Mouse (Mus musculus) lung, postnatal 4 days (tissue): ENCODE results near the gene Dennd1b.
A peak's percentile ranks its signal among the peaks of the same experiment; 100 is the strongest.

ENCODE experiments used
- DNase-seq, 2 experiments: peaks; one replicate each; pipeline ENCODE4 v3.0.0; 2021

Gene Dennd1b

DNA sequence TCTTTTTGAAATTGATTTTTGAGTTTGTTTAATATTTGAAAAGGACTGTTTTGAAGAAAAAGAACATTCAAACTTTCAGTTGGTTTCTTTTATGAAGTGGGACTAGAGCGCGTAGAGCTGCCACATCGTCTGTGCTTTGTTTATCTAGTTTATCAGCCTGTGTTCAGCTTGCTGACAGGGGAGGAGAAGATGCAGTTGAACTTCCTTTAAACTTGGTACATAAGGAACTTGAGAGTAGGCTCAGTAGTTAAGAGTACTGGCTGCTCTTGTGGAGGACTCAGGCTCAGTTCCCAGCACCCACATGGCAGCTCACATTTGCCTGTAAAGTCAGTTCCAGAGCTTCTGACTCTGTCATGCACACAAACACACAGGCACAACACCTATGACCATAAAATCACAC is 124.3 kb downstream of the Dennd1b start:
- no peak for DNase-seq

GRCm38 (mm10) chr1:139090744-139091143 is 127.5 kb downstream of the Dennd1b start:
- DNase-seq, result no peak

- no peak for DNase-seq
Measured at GRCm38 (mm10) chr1:139091701-139092100, 128.5 kb downstream of the Dennd1b start.

- DNase-seq, result no peak
Measured at GRCm38 (mm10) chr1:139092144-139092543, 128.9 kb downstream of the Dennd1b start.

GRCm38 (mm10) chr1:139092722-139093121 is 129.5 kb downstream of the Dennd1b start:
- no peak for DNase-seq

- DNase-seq, result no peak
Measured at GRCm38 (mm10) chr1:139096369-139096768, 133.1 kb downstream of the Dennd1b start.

GRCm38 (mm10) chr1:139098088-139098487 is 134.9 kb downstream of the Dennd1b start:
- DNase-seq, result no peak

GRCm38 (mm10) chr1:139101725-139102124 is 138.5 kb downstream of the Dennd1b start:
- DNase-seq, result no peak

DNA sequence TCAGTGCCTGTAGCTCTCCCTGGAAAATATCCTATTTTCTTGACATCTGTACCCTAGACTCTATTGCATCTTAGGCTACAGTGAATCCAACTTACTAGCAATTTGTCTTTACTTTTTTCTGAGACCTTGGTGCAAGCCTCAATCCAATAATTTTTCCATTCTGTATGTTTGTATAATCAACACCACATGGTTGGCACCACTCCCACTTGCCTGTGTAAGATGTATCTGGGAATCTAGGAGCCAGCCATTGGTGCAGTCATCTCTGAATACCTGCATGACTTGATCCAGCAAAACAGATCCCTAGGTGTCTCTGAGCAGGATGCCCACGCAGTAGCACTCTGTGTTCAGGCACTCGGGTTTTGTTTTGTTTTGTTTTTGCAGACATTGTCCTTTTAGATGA is 145.0 kb downstream of the Dennd1b start:
- DNase-seq, result no peak

DNA sequence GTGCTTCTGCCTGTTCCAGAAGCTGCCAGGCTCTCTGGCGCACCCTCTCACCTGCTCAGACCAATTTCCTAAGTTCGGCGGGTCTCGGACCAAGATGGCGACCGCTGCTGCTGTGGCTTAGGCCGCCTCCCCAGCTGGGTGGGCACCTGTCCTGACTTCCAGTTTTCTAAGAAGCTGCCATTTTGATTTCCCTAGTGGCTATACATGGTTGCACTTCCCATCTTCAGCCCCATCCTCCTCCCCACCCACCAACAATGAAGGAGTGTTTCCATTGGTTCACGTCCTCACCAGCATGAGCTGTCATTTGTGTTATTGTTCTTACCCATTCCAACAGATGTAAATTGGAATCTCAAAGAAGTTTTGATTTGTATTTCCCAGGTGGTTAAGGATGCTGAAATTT is 159.4 kb downstream of the Dennd1b start:
- DNase-seq, result no peak

DNA sequence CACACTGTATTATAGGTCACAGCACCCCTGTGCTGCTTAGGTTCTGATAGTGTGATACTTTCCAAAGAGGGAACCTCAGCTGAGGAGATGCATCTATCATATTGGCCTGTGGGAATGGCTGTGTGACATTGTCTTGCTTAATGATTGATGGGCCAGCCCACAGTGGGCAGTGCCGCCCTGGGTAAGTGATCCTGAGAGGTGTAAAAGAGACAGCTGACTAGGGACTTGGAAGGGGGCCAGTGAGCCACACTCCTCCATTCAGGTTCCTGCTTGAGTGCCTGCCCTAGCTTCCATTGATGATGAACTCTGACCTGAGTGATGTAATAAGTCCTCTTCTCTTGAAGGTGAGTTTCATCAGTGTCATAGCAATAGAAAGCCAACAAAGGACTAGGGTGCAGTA is 176.4 kb downstream of the Dennd1b start:
- no peak for DNase-seq

- no peak for DNase-seq
Measured at GRCm38 (mm10) chr1:139145516-139145915, 182.3 kb downstream of the Dennd1b start.

DNA sequence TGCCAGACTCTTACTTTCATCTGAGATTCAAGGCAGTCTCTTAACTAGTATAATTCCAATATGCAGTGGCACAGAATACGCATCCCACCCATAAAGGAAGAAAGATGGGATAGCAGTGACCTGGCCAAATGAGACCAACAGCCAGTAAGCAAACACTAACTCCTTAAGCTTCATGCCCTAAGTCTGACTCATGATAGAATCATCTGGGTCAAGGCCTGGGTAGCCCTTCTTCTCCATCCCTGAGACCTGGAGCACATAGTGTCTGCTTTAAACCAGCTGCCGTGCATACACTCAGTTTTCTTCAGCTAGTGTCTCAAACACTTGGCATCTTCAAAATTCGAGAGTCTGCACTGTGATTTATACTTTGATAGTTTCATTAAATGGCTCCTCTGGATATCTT is 183.1 kb downstream of the Dennd1b start:
- no peak for DNase-seq

DNA sequence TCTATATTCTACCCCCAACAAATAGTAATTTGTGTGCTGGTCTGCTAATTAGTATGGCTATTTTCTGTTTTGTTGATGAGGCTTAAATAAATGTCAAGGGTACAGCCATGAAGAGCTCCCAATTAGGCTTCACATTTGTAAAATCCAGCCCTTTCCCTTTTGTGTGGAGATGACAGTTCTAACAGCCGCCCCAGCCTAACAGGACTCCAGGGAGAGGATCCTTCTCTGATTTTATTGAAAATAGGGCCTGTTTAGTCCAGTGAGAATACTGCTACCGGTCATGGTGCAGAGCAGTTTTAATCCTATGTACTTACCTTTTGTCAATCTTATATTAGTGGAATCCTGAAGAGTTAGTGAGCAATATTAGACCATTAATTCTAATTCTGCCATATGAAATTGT is 189.8 kb downstream of the Dennd1b start:
- DNase-seq, result no peak

DNA sequence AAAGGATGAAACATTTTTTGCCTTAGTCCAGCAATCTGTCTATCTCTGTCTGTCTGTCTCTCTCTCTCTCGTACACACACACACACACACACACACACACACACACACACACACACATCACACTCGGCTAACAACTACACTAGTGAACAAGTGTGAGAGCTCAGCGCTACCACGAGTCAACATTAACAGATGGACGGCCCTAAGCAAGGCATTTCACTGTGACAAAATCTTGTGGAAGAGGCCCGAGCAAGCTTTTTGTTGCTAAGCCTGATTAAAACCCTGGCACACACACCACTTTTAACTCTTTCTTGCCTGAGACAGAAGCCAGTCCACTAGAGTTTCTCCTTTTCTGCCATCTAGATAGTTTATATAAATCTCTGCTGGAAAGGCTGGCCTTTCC is 190.3 kb downstream of the Dennd1b start:
- no peak for DNase-seq

DNA sequence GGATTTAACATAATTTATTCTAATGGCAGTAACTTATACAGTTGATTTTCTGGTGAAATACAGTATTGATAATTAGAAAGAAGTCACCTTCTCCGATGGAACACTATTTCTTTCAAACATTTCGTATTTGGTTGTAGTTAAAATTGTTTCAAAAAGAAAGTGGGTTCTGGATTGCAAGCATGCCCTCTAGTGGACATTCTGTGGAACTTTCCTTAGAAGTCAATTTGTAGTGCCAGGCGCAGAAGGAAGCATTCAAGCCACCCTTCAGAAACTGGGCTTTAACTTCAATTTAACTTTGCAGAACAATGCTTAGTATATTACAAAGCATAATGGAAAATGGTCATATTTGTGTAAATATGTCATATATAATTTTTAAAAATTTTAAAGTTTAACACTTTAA is 193.2 kb downstream of the Dennd1b start:
- no peak for DNase-seq

- no peak for DNase-seq
Measured at GRCm38 (mm10) chr1:139161619-139162018, 198.4 kb downstream of the Dennd1b start.

DNA sequence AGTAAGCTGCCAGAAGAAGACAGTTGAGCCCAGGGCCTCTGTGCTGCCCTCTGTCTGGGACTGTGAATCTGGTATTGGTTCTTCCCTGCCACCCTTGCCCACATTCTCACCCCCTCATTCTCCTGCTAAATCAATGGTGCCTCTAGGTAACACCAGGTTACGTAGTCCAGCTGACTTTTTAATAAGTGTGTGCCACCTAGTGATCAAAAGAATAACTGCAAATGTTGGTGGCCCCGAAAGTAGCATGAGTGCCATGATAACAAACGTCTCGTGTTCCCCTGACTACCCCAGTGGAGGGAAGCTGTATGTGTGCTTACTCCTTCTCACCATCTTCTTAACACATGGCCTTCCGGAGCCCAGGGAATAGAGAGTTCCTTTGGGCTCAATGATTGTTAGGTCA is 199.6 kb downstream of the Dennd1b start:
- peak in 1 of 2 experiments; percentile 28 for DNase-seq

DNA sequence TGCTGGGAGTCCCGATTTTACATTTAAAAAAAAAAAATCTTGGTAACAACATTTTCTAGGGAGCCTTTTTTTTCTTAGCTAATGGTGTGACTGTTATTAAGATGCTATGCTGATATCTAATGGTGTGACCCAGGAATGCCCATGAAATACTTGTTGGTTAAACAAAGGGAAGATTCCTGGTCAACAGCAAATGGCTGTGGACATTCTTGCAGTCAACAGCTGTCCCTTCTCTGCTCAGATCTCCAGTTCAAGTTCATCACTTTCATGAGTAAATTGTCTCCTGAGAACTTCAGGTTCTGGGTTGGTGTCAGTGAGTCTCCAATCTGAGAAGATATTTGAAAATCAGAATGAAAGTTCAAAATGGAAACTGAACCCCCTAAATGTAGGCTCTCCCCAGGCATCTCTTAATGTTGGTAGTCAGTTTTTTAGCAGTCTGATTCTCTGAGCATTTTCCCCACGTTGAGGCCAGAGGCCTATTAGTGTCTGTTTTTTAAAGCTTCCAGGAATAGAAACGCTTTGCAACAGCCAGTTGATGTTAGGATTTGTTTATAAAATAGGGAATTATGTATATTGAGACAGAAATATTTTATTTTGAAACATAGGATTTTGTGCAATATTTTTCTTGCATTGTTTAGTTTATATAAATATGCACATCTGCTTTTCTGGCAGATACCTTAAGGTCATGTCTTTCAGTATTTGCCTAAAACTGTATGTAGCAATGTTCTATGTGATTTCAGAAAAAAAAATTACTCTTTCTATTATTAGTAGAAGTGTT is 211.0 kb downstream of the Dennd1b start:
- DNase-seq, result no peak

DNA sequence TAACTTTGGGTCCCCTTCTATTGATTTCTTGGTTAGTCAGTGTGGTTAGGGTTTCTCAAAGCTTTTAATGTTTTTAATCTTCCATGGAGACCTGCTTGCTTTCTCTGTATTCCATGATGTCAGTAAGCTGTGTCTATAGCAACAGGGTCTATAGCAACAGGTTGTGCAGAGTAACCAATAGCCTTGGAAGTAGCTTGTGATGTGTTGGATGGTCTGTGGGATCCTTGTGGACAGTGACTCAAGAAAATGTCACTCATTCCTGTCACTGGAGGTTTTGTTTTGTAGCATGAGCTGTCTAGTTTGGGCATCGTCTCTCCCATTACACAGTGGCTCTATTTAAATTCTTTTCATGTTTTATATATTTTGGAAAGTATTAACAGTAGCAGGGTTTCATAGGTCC is 216.5 kb downstream of the Dennd1b start:
- DNase-seq, result no peak

DNA sequence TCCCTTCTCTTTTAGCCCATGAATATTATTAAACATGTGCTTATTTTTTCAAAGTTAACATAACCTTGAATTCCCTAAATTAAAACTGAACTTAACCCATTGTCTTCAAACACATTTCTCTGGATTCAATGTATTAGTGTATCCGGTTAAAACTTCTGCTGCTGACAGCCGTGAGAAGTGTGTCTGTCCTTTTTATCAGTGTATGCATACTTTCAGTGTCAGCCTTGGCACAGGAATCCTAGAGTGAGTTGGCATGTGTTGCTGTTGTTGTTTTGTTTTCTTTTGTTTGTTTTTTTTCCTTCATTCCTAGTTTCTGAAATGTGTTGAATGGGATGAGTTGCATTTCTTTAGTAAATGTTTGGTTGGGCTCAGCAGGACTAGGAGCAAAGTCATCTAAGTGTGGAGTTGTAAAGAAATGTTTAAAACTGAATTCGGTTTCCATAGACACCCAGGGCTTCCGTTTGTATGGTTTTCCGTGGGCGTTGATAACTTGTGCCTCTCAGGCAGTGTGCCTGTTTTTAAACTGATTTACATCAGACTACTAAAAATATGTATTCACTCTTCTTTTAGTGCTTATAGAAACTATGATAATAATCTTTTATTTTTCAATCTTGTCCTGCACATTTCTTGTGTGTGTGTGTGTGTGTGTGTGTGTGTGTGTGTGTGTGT is 217.4 kb downstream of the Dennd1b start:
- no peak for DNase-seq

GRCm38 (mm10) chr1:139192635-139193034 is 229.4 kb downstream of the Dennd1b start:
- DNase-seq, result no peak

- DNase-seq, result peak; percentile 48 to 54
Measured at GRCm38 (mm10) chr1:139194011-139194410, 230.8 kb downstream of the Dennd1b start.

DNA sequence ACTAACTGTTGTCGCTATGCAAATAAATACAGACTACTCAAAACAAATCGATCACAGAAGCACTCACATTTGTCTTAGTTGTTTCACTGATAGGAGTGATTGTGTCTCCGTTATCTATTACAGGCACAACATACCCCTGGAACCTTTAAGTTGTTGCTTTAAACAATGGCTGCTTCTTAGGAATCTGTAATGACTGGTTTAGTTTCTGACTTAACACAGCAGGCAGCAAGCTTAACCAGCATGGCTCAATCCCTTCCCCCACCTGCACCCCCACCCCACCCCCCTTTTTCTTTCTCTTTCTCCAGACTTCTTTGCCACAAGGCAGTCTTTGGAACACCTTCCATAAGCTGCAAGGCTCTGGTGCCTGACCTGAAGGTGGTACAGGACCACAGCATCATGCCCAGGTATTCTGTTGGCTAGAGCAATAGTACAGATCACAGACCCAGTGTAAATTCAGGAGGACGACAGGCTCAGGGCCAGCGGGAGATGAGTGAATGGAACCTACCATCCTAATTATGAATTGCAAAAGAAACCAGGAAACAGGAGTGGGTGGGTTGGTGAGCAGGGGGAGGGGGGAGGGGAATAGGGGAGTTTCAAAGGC is 231.3 kb downstream of the Dennd1b start:
- DNase-seq, result no peak
